Mouse (Mus musculus) right cerebral cortex, postnatal 36 days (tissue): ENCODE measurements at regions not wholly inside any gene's neighbourhood (a gene's known extent, or its start where the extent isn't known, plus 50 kb on each side); places are given as distances from the start of the nearest gene placed in this dataset.

ENCODE experiments used
- DNase-seq, 2 experiments: peaks; one replicate each; pipeline ENCODE4 v3.0.0; 2022; ENCODE audit warnings: low spot score in 2 of 2, mixed read lengths in 1 of 2

- no peak for DNase-seq
Measured at GRCm38 (mm10) chr3:132479275-132479674, 150.3 kb upstream of the Gimd1 start.

DNA sequence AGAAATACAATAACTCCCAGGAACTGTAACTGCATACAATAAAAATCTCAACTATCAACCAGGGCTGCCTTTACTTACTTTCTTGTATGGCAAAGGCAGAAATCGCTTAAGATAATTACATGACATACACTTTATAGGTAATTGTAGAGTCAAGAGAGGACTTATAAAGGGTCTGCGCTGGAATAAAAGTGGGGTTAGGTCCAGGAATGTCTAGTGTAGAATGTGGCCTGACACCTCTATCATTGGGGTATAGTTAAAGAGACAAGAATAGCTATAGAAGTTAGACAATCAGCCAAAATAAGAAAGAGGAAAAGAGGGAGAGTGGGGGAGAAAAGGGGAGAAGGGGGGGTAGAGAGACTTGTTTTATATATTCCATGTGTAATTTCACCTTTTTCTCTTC lies 144.8 kb upstream of the Gimd1 start:
- no peak for DNase-seq

DNA sequence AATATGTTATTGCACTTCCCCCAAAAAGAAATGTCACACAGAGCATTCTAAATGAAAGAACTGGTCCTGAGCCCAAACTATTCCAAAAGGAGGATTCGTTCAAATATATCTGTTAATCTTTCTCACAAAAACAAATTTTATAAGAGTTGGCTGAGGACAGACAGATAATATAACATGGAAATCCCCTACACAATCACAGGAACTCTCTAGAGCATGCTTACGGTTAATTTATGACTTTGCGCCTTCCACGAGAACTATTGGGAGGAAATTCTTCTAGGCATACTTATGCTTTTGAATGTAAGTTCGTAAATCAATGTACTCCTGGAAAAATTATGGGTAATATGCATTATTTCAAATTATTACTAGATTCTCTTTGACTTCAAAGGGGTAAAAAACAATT lies 144.1 kb upstream of the Gimd1 start:
- no peak for DNase-seq

GRCm38 (mm10) chr3:132506095-132506494 lies 123.5 kb upstream of the Gimd1 start:
- DNase-seq = peak in 1 of 2 experiments; percentile 2

DNA sequence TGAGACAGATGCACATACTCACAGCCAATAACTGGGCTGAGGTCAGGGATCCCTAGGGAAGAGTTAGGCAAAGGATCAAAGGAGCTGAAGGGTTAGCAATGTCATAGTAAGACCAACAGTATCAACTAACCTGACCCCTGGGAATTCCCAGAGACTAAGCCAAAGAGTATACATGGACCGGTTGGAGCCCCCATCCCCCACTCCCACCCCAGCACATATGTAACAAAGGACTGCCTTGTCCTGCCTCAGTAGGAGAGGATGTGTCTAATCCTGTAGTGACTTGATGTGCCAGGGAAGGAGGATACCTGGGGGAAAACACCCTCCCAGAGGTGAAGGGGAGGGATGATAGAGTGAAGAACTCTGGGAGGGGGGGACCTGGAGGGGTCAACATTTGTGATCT lies 119.4 kb upstream of the Gimd1 start:
- DNase-seq = no peak

GRCm38 (mm10) chr3:132512526-132513102 lies 117.0 kb upstream of the Gimd1 start:
- DNase-seq = no peak

DNA sequence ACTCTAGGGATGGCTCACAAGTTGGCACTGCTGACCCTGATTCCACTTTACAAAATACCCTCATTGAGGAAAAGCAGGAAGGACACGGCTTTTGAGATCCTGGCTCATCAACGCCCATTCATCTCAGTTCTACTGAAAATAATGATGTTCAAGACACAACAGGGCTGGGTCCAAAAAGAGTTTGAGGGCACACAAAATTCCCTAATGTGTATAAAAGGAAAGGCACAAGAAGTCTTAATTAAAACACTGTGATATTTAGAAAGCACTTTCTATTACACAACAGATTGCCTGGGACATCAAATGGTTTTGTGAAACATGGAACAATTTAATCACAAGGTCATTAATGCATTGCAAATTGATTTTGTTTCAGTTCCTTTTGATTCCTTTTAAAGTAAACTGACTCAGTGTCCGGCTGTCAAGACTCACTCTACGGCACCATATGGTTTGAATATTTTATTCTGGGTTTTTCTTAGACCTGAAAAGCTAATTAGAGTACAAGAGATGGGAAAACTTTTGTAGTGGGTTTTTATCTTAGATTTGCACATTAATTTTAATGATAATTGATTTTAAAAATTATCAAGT lies 96.2 kb upstream of the Gimd1 start:
- no peak for DNase-seq

GRCm38 (mm10) chr3:132539780-132540658 lies 89.6 kb upstream of the Gimd1 start:
- DNase-seq = no peak

DNA sequence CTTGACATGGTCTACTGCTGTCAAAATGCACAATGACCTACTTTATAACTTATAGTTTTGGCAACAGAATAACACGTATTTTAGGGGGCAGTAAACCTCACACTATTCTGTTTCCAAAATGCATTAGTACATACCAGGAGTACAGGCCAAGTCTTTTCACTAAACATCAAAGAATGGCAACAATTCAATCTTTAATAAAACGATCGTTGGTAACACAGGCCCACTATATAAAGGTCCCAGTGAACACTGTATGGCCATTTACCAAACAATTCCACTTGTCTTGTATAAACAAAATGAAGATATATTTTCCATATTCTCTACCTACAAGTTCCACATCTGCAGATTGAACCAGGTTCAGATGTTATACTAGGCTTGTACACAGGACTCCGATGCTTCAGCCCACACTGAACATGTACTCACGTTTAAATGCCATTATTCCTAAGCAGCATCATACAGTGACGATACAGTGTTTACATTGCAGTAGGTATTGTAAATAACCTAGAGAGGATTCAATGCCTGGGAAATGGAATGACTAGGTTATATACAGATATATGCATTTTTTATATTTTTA lies 78.3 kb upstream of the Gimd1 start:
- DNase-seq = no peak

- DNase-seq = no peak
Measured at GRCm38 (mm10) chr3:132565755-132566154, 63.9 kb upstream of the Gimd1 start.

DNA sequence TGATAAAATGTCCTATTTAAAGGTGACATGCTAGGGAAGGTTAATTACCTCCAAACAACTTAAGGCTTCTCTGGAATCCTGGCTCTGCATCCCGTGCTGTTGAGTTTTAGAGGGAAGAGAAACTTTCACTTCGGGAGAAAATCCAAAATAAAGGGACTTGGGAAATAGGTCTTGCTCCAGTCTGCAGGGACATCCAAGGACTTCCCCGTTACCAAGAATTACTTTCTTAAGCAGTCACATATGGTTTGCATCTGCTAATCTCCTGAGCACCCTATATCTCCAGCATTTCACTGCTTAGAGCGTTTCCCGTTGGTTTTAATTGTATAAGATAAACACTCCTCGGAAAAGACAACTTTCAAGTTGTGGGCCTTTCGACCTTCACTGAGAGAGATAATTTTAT lies 63.3 kb upstream of the Gimd1 start:
- DNase-seq = no peak
